Mouse (Mus musculus) hindbrain, embryonic 16.5 days (tissue): ENCODE measurements around the gene Ano1. TPM values are rescaled to one million over a fixed set of nuclear protein-coding genes. Genes with fewer than 3 reads are reported as not detected.

Experiments used
- ATAC-seq: fragments of 200-750 bp; cut with Nextera tagmentation; 2 replicates; pipeline ENCODE4 v1.8.0; 2017; ENCODE audit warnings: moderate TSS enrichment, moderate library complexity
- H3K27ac ChIP-seq: fragments of 300-500 bp; sonication (generic); 2 replicates; pipeline ENCODE4 v1.5.1; 2014; ENCODE audit warnings: low read depth, mild to moderate bottlenecking, control low read depth, low read length, moderate library complexity
- H3K27me3 ChIP-seq: fragments of 300-500 bp; sonication (generic); replicated peaks from 2 replicates; pipeline ENCODE4 v1.6.1; 2014; ENCODE audit warnings: low read length; ENCODE audit not compliant: control insufficient read depth, insufficient read depth
- H3K36me3 ChIP-seq: fragments of 300-500 bp; sonication (generic); 2 replicates; pipeline ENCODE4 v1.6.1; 2014; ENCODE audit warnings: mild to moderate bottlenecking, low read length, moderate library complexity, mixed read lengths; ENCODE audit not compliant: control insufficient read depth, insufficient read depth
- H3K4me1 ChIP-seq: fragments of 300-500 bp; sonication (generic); 2 replicates; pipeline ENCODE4 v1.6.1; 2014; ENCODE audit warnings: low read depth, low read length; ENCODE audit not compliant: control insufficient read depth, insufficient read depth
- H3K4me2 ChIP-seq: fragments of 300-500 bp; sonication (generic); 2 replicates; pipeline ENCODE4 v1.6.1; 2014; ENCODE audit warnings: mild to moderate bottlenecking, low read length, control low read depth, moderate library complexity
- H3K4me3 ChIP-seq: fragments of 300-500 bp; sonication (generic); 2 replicates; pipeline ENCODE4 v1.5.1; 2014; ENCODE audit warnings: mild to moderate bottlenecking, low read length, control low read depth, moderate library complexity
- H3K9ac ChIP-seq: fragments of 300-500 bp; sonication (generic); 2 replicates; pipeline ENCODE4 v1.6.1; 2014; ENCODE audit warnings: low read depth, mild to moderate bottlenecking, control low read depth, low read length, moderate library complexity
- H3K9me3 ChIP-seq: fragments of 300-500 bp; sonication (generic); 2 replicates; pipeline ENCODE4 v1.6.1; 2014; ENCODE audit warnings: mild to moderate bottlenecking, low read length, moderate library complexity; ENCODE audit not compliant: control insufficient read depth
- WGBS: fragments of 180-500 bp; shearing (Covaris S2); extraction: QIAGEN DNeasy Blood & Tissue Kit; methylation state at CpG from one replicate; pipeline ENCODE4 v1.1.7; 2014; 5-methylcytosine and 5-hydroxymethylcytosine counted together
- polyA plus RNA-seq: library from polyadenylated mRNA; unstranded; fragments of >200 nt; fragmentation: Nextera tagmentation; extraction: Ambion mirVana; gene quantifications from 2 replicates; pipeline ENCODE4 v1.2.1, GENCODE M21; 2015

The Ano1 gene
- polyA plus RNA-seq, 1 experiment from 2014 or later: 5.2 TPM

DNA sequence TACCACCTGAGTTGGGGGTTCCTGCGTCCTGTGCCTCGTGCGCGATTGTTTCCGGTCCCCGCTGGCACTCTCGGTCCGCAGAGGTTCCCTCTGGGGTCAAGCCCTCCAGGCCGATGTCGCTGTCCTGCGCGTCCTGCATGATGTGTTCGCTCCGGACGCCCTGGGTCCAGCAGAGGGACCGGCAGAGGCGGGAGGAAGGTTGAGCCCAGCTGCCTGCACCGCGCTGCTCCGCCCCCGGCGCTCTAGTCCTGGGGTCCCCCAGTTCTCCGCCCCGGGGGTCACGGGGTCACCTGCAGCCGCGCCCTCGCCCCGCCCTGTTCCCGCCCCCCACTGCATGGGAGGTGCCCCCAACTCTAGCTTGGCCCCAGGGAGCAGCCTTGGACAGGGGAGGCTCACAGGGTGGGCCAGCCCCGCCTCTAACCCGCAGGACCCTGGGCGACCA is 13.4 kb downstream of the Ano1 start:
- Histone ChIP-seq H3K27ac (no peak overlapping the region), H3K27me3 (peaks cover 6% of the 10 kb centered on the region; the same call in 1 of the 2 replicates), H3K4me1 (peaks cover 8% of the 10 kb centered on the region), H3K9ac (peak overlapping the region; percentile 36), H3K4me2 (peak overlapping the region; percentile 74), H3K4me3 (peak overlapping the region; percentile 41), H3K36me3 (no peaks in the 10 kb centered on the region), H3K9me3 (no peaks in the 10 kb centered on the region)
- ATAC-seq: no peak
- under 1% methylated on average over 23 of the region's 33 CpGs for WGBS

- H3K4me2 ChIP-seq: no peak overlapping the region
- 25% methylated on average over 4 of the region's 4 CpGs for WGBS
- no peak overlapping the region for H3K4me3 ChIP-seq
- H3K27me3 ChIP-seq: no peaks in the 10 kb centered on the region
- no peaks in the 10 kb centered on the region for H3K4me1 ChIP-seq
- no peaks in the 10 kb centered on the region for H3K36me3 ChIP-seq
- no peak overlapping the region for H3K27ac ChIP-seq
- no peaks in the 10 kb centered on the region for H3K9me3 ChIP-seq
- no peak overlapping the region for H3K9ac ChIP-seq
- ATAC-seq: no peak
Observed at GRCm38 (mm10) chr7:144731897-144732291, 19.9 kb downstream of the Ano1 start.

DNA sequence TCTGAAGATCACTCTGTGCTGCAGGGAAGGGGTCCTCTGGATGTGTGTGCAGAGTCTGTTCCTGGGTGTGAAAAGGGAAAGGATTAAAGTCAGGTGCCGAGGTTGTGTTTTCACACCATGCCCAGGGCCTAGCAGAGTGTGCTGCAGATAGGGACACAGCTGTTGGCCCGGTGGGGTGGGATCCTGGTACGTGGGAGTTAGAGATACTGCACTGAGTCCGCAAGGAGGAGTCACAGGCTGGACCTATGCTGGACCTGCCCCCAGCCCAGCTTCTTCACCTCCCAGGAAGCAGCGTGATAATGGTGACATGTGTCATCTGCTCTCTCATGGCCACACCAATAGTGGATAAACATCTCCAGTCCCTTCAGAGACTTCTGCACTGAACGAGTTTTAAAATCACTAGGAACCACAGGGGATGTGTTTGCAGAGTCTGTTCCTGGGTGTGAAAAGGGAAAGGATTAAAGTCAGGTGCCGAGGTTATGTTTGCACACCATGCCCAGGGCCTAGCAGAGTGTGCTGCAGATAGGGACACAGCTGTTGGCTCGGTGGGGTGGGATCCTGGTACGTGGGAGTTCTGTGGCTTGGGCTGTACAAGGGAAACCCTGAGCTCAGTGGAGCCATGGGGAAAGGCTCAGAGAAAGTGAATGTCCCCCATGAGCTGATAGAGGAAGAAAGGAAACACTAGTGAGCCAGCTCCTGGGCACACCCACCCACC is 20.4 kb downstream of the Ano1 start:
- 63% methylated on average over 9 of the region's 9 CpGs for WGBS
- Histone ChIP-seq H3K27me3 (no peaks in the 10 kb centered on the region), H3K27ac (no peak overlapping the region), H3K4me2 (no peak overlapping the region), H3K4me1 (no peaks in the 10 kb centered on the region), H3K4me3 (no peak overlapping the region), H3K9me3 (no peaks in the 10 kb centered on the region), H3K9ac (no peak overlapping the region), H3K36me3 (no peaks in the 10 kb centered on the region)
- ATAC-seq: no peak

DNA sequence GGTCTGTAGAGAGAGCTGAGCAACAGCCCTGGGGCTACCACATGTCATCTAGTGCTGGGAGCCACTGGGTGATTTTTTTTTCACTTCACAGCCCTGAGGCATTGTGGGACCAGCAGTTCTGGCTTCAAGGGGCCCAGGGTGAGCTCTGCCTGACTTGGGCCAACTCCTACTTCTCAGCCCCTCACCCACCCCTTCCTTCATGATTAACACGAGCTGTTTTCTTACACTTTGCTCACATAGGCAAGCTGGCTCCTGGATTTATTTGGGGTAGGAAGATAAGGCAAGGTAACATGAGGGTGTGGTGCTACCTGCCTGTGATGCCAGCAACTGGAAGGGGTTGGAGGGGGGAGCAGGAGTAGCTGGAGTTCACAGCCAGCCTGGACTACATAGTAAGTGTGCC is 27.5 kb downstream of the Ano1 start:
- Histone ChIP-seq H3K4me3 (no peak overlapping the region), H3K4me2 (no peak overlapping the region), H3K9me3 (no peaks in the 10 kb centered on the region), H3K27me3 (no peaks in the 10 kb centered on the region), H3K36me3 (no peaks in the 10 kb centered on the region), H3K4me1 (no peaks in the 10 kb centered on the region), H3K27ac (no peak overlapping the region), H3K9ac (no peak overlapping the region)
- WGBS: 60% methylated on average over 1 of the region's 1 CpGs
- ATAC-seq: no peak

- WGBS: 89% methylated on average over 4 of the region's 4 CpGs
- H3K4me3 ChIP-seq: no peak overlapping the region
- no peaks in the 10 kb centered on the region for H3K4me1 ChIP-seq
- H3K27me3 ChIP-seq: no peaks in the 10 kb centered on the region
- H3K9ac ChIP-seq: no peak overlapping the region
- no peak overlapping the region for H3K27ac ChIP-seq
- no peak overlapping the region for H3K4me2 ChIP-seq
- no peak for ATAC-seq
- no peaks in the 10 kb centered on the region for H3K36me3 ChIP-seq
- H3K9me3 ChIP-seq: no peaks in the 10 kb centered on the region
Observed at GRCm38 (mm10) chr7:144719956-144720355, 31.8 kb downstream of the Ano1 start.

- Histone ChIP-seq H3K27me3 (no peaks in the 10 kb centered on the region), H3K4me2 (no peak overlapping the region), H3K9me3 (no peaks in the 10 kb centered on the region), H3K4me3 (no peak overlapping the region), H3K36me3 (no peaks in the 10 kb centered on the region), H3K27ac (no peak overlapping the region), H3K4me1 (no peaks in the 10 kb centered on the region), H3K9ac (no peak overlapping the region)
- ATAC-seq: no peak
- 78% methylated on average over 5 of the region's 5 CpGs for WGBS
Observed at GRCm38 (mm10) chr7:144717736-144718135, 34.0 kb downstream of the Ano1 start.

DNA sequence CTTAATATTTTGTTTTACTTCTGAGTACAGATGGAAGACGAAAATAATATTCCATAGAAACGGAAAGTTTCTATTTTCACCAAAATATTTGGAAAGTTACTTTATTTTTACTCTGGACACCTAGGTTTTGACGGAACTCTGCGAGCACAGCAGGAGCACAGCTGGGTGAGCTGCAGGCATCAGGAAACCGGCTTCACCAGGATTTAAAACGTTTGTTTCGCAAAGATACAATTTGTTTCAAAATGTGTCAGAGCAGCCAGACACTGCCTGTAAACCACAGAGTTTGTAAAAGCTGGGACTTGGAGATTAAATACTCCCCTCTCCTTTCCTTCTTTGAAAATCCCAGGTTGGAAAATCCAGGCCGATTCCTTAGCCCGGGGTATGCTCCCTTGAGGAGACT is 53.9 kb downstream of the Ano1 start:
- H3K36me3 ChIP-seq: no peaks in the 10 kb centered on the region
- H3K9me3 ChIP-seq: no peaks in the 10 kb centered on the region; the same call in none of the 2 replicates
- no peaks in the 10 kb centered on the region for H3K4me1 ChIP-seq
- H3K4me3 ChIP-seq: no peak overlapping the region
- 81% methylated on average over 9 of the region's 9 CpGs for WGBS
- H3K9ac ChIP-seq: no peak overlapping the region
- no peak overlapping the region for H3K27ac ChIP-seq
- no peak overlapping the region for H3K4me2 ChIP-seq
- no peaks in the 10 kb centered on the region for H3K27me3 ChIP-seq
- ATAC-seq: no peak

DNA sequence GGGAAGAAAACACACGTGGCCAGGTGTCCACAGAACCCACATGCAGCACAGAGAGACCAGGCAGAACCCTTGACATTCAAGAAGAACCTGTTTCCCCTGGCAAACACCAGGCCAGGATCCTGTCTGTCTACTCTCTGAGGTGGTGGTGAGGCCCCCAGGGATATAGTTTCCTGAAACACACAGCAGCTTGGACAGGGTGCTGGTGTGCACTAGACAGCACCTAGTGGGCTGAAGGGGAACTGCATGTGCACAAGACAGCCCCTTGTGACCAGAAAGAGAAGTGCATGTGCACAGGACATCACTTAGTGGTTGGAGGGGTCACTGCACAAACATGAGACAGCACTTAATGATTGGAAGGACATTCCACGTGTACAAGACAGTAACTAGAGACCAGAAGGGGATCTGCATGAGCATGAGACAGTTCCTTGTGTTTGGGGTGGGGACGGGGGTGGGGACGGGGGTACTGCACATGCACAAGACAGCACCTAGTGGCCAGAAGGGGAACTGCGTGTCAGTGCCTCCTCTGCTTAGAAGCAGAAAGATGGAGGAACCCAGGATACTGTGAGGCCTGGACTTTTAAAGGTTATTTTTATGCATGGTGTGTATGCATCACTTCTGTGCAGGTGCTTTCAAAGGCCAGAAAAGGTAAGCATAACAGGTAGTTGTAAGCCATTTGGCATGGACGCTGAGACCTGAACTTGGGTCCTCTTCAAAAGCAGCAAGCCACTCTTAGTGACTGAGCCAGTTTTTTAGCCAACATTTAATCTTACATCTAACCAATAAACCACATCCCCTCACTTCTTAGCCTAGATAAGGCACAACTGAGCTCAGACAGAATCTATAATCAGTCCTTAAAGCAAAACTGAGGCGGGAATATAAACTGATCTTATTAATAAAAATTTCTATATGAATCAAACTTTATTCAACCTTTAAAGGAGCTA is 54.7 kb downstream of the Ano1 start:
- WGBS: 83% methylated on average over 7 of the region's 7 CpGs
- Histone ChIP-seq H3K27me3 (no peaks in the 10 kb centered on the region), H3K36me3 (no peaks in the 10 kb centered on the region), H3K4me1 (no peaks in the 10 kb centered on the region), H3K4me2 (no peak overlapping the region), H3K4me3 (no peak overlapping the region), H3K9ac (no peak overlapping the region), H3K9me3 (no peaks in the 10 kb centered on the region; the same call in none of the 2 replicates), H3K27ac (no peak overlapping the region)
- no peak for ATAC-seq

- ATAC-seq: no peak
- H3K9me3 ChIP-seq: no peaks in the 10 kb centered on the region; the same call in 1 of the 2 replicates
- no peaks in the 10 kb centered on the region for H3K36me3 ChIP-seq
- no peaks in the 10 kb centered on the region for H3K27me3 ChIP-seq
- H3K4me1 ChIP-seq: no peaks in the 10 kb centered on the region
- WGBS: 81% methylated on average over 2 of the region's 2 CpGs
- H3K27ac ChIP-seq: no peak overlapping the region
- H3K9ac ChIP-seq: no peak overlapping the region
- no peak overlapping the region for H3K4me2 ChIP-seq
- no peak overlapping the region for H3K4me3 ChIP-seq
Observed at GRCm38 (mm10) chr7:144689855-144690254, 61.9 kb downstream of the Ano1 start.
